Mouse (Mus musculus): Measurements from ENCODE around the gene Esp22. TPM values are rescaled to one million over a fixed set of nuclear protein-coding genes. Genes with fewer than 3 reads are reported as not detected.
"Not testable (repeated sequence)": the region's sequence is repeated elsewhere in the genome, so short reads cannot be mapped to it uniquely, and the experiment has no call there.

Gene Esp22
- polyA plus RNA-seq (2015; fragmentation: Nextera tagmentation; extraction: Ambion mirVana) = not detected in 2 replicates

GRCm38 (mm10) chr17:39095034-39095433, at the start of gene Esp22:
TSS of gene Esp22 (plus strand) at chr17:39095334.
- no peak within 1 kb of the TSS for H3K4me3 ChIP-seq
- H3K9ac ChIP-seq = no peak within 1 kb of the TSS
- 92% methylated on average over 1 of the region's 1 CpGs for WGBS
- ATAC-seq (ENCODE audit: low FRiP score, low read depth) = no peak
- no peaks in the 10 kb centered on the region for H3K27me3 ChIP-seq
- no peak within 1 kb of the TSS for H3K27ac ChIP-seq
- no peak within 1 kb of the TSS for H3K4me2 ChIP-seq (replicated peaks)
- peaks cover 5% of the 10 kb centered on the region; the same call in 1 of the 2 replicates for H3K9me3 ChIP-seq
- H3K36me3 ChIP-seq = no peaks in the 10 kb centered on the region
- no peaks in the 10 kb centered on the region for H3K4me1 ChIP-seq

- Histone ChIP-seq H3K27ac (no peak overlapping the region), H3K36me3 (no peaks in the 10 kb centered on the region), H3K9ac (no peak overlapping the region), H3K27me3 (no peaks in the 10 kb centered on the region), H3K4me3 (no peak overlapping the region), H3K4me2 (replicated peaks) (no peak overlapping the region), H3K4me1 (no peaks in the 10 kb centered on the region), H3K9me3 (peaks cover 26% of the 10 kb centered on the region)
- no peak for ATAC-seq (ENCODE audit: low FRiP score, low read depth)
These were observed 31.5 kb upstream of the Esp22 start for GRCm38 (mm10) chr17:39063641-39064040.

- peaks cover 5% of the 10 kb centered on the region; the same call in 1 of the 2 replicates for H3K9me3 ChIP-seq
- H3K4me3 ChIP-seq = no peak within 1 kb of the TSS
- H3K4me2 ChIP-seq (replicated peaks) = no peak within 1 kb of the TSS
- H3K27me3 ChIP-seq = no peaks in the 10 kb centered on the region
- H3K36me3 ChIP-seq = no peaks in the 10 kb centered on the region
- no peak within 1 kb of the TSS for H3K27ac ChIP-seq
- H3K4me1 ChIP-seq = no peaks in the 10 kb centered on the region
- no peak within 1 kb of the TSS for H3K9ac ChIP-seq
- no peak for ATAC-seq (ENCODE audit: low FRiP score, low read depth)
- WGBS = 38% methylated on average over 1 of the region's 1 CpGs
These were observed 18.2 kb upstream of the Esp22 start, which contains the start of gene Esp23 for GRCm38 (mm10) chr17:39076937-39077336. TSS of gene Esp23 (minus strand) at chr17:39077037.

GRCm38 (mm10) chr17:39107126-39107525, 12.0 kb downstream of the Esp22 start:
- 74% methylated on average over 11 of the region's 11 CpGs for WGBS
- ATAC-seq (ENCODE audit: low FRiP score, low read depth) = not testable (repeated sequence)

GRCm38 (mm10) chr17:39129156-39129555, 34.0 kb downstream of the Esp22 start:
- not testable (repeated sequence) for H3K4me1 ChIP-seq; ATAC-seq (ENCODE audit: low FRiP score, low read depth); H3K4me3 ChIP-seq; H3K9me3 ChIP-seq; H3K27ac ChIP-seq; H3K36me3 ChIP-seq; H3K27me3 ChIP-seq; H3K4me2 ChIP-seq (replicated peaks); H3K9ac ChIP-seq
- WGBS = 75% methylated on average over 12 of the region's 12 CpGs

More at GRCm38 (mm10) chr17:39107126-39107525, 12.0 kb downstream of the Esp22 start:
- H3K9me3 ChIP-seq = peaks cover 39% of the 10 kb centered on the region
- not testable (repeated sequence) for H3K4me3 ChIP-seq; H3K4me2 ChIP-seq (replicated peaks); H3K36me3 ChIP-seq; H3K27ac ChIP-seq; H3K4me1 ChIP-seq; H3K9ac ChIP-seq; H3K27me3 ChIP-seq

Other genes starting within 250 kb of the Esp22 start
- gene Esp24, start 58.6 kb upstream of the Esp22 start, polyA plus RNA-seq (2015; fragmentation: Nextera tagmentation; extraction: Ambion mirVana) = not detected in 2 replicates
- gene Gm21903, start 52.0 kb upstream of the Esp22 start, polyA plus RNA-seq (2015; fragmentation: Nextera tagmentation; extraction: Ambion mirVana) = not detected in 2 replicates
- not detected in 2 replicates for gene Esp23, start 18.3 kb upstream of the Esp22 start, polyA plus RNA-seq (2015; fragmentation: Nextera tagmentation; extraction: Ambion mirVana)